Mouse (Mus musculus) heart, embryonic 10.5 days (tissue): ENCODE data around the gene Sbk1. TPM values are rescaled to one million over a fixed set of nuclear protein-coding genes. Genes with fewer than 3 reads are reported as not detected.
A peak's percentile ranks its signal among the peaks of the same experiment; 100 is the strongest.

Experiments used
- DNase-seq: peaks from one replicate; pipeline ENCODE4 v3.0.0-alpha.2; 2017; ENCODE audit warnings: low spot score
- H3K27ac ChIP-seq: fragments of 300-500 bp; sonication (generic); 2 replicates; pipeline ENCODE4 v1.5.1; 2016; ENCODE audit warnings: mild to moderate bottlenecking
- H3K27me3 ChIP-seq: fragments of 300-500 bp; sonication (generic); 2 replicates; pipeline ENCODE4 v1.6.1; 2016; ENCODE audit warnings: mild to moderate bottlenecking; ENCODE audit not compliant: poor library complexity, insufficient read depth, severe bottlenecking
- H3K36me3 ChIP-seq: fragments of 300-500 bp; sonication (generic); 2 replicates; pipeline ENCODE4 v1.6.1; 2016; ENCODE audit warnings: mild to moderate bottlenecking, moderate library complexity
- H3K4me1 ChIP-seq: fragments of 300-500 bp; sonication (generic); 2 replicates; pipeline ENCODE4 v1.6.1; 2016; ENCODE audit warnings: mild to moderate bottlenecking
- H3K4me3 ChIP-seq: fragments of 300-500 bp; sonication (generic); 2 replicates; pipeline ENCODE4 v1.5.1; 2016; ENCODE audit warnings: mild to moderate bottlenecking, moderate library complexity
- H3K9me3 ChIP-seq: fragments of 300-500 bp; sonication (generic); 2 replicates; pipeline ENCODE4 v1.6.1; 2016; ENCODE audit warnings: mild to moderate bottlenecking, moderate library complexity
- WGBS: fragments of 180-500 bp; shearing (Covaris S2); methylation state at CpG from one replicate; pipeline ENCODE4 v1.1.7; 2016; 5-methylcytosine and 5-hydroxymethylcytosine counted together
- polyA plus RNA-seq: library from polyadenylated mRNA; unstranded; fragments of >200 nt; fragmentation: Nextera tagmentation; extraction: Ambion mirVana; gene quantifications from 2 replicates; pipeline ENCODE4 v1.2.1, GENCODE M21; 2016

The Sbk1 gene
- polyA plus RNA-seq, 1 experiment from 2014 or later, result 33.5 TPM

GRCm38 (mm10) chr7:126284441-126284840, 12.0 kb downstream of the Sbk1 start:
- peaks cover 12% of the 10 kb centered on the region; the same call in 1 of the 2 replicates for H3K36me3 ChIP-seq
- no peaks in the 10 kb centered on the region for H3K9me3 ChIP-seq
- no peak for DNase-seq
- no peak overlapping the region for H3K27ac ChIP-seq
- H3K4me3 ChIP-seq, result no peak overlapping the region
- WGBS, result 89% methylated on average over 4 of the region's 4 CpGs
- peaks cover 41% of the 10 kb centered on the region for H3K4me1 ChIP-seq
- H3K27me3 ChIP-seq, result peaks cover 6% of the 10 kb centered on the region; the same call in 1 of the 2 replicates

GRCm38 (mm10) chr7:126284865-126285264, 12.4 kb downstream of the Sbk1 start:
- WGBS, result 48% methylated on average over 4 of the region's 4 CpGs
- Histone ChIP-seq H3K36me3 (peaks cover 14% of the 10 kb centered on the region; the same call in 1 of the 2 replicates), H3K4me1 (peaks cover 37% of the 10 kb centered on the region), H3K9me3 (no peaks in the 10 kb centered on the region), H3K4me3 (no peak overlapping the region), H3K27me3 (peaks cover 10% of the 10 kb centered on the region), H3K27ac (no peak overlapping the region)
- no peak for DNase-seq

GRCm38 (mm10) chr7:126285293-126286211, 13.1 kb downstream of the Sbk1 start:
- Histone ChIP-seq H3K4me3 (no peak overlapping the region), H3K27ac (no peak overlapping the region), H3K36me3 (peaks cover 19% of the 10 kb centered on the region), H3K4me1 (peaks cover 30% of the 10 kb centered on the region), H3K27me3 (peaks cover 16% of the 10 kb centered on the region), H3K9me3 (no peaks in the 10 kb centered on the region)
- DNase-seq, result no peak
- 73% methylated on average over 12 of the region's 12 CpGs for WGBS

GRCm38 (mm10) chr7:126286311-126286710, 13.9 kb downstream of the Sbk1 start:
- peaks cover 27% of the 10 kb centered on the region for H3K4me1 ChIP-seq
- peaks cover 25% of the 10 kb centered on the region for H3K36me3 ChIP-seq
- no peak overlapping the region for H3K27ac ChIP-seq
- H3K27me3 ChIP-seq, result peaks cover 24% of the 10 kb centered on the region
- no peaks in the 10 kb centered on the region for H3K9me3 ChIP-seq
- no peak for DNase-seq
- WGBS, result 85% methylated on average over 2 of the region's 2 CpGs
- no peak overlapping the region for H3K4me3 ChIP-seq

- H3K27ac ChIP-seq, result no peak overlapping the region
- H3K4me3 ChIP-seq, result no peak overlapping the region
- no peak for DNase-seq
- peaks cover 35% of the 10 kb centered on the region for H3K4me1 ChIP-seq
- H3K36me3 ChIP-seq, result peaks cover 32% of the 10 kb centered on the region
- H3K9me3 ChIP-seq, result no peaks in the 10 kb centered on the region
- H3K27me3 ChIP-seq, result peaks cover 37% of the 10 kb centered on the region
- WGBS, result 51% methylated on average over 10 of the region's 10 CpGs
Measured at GRCm38 (mm10) chr7:126287493-126288103, 15.2 kb downstream of the Sbk1 start.

GRCm38 (mm10) chr7:126288104-126288497, 15.7 kb downstream of the Sbk1 start:
- H3K27me3 ChIP-seq, result peaks cover 42% of the 10 kb centered on the region
- no peaks in the 10 kb centered on the region for H3K9me3 ChIP-seq
- no peak overlapping the region for H3K27ac ChIP-seq
- DNase-seq, result no peak
- no peak overlapping the region for H3K4me3 ChIP-seq
- peaks cover 35% of the 10 kb centered on the region for H3K4me1 ChIP-seq
- 87% methylated on average over 2 of the region's 2 CpGs for WGBS
- H3K36me3 ChIP-seq, result peaks cover 37% of the 10 kb centered on the region

GRCm38 (mm10) chr7:126288571-126289091, 16.2 kb downstream of the Sbk1 start:
- no peak overlapping the region for H3K27ac ChIP-seq
- H3K4me1 ChIP-seq, result peaks cover 35% of the 10 kb centered on the region
- no peaks in the 10 kb centered on the region for H3K9me3 ChIP-seq
- no peak for DNase-seq
- 81% methylated on average over 13 of the region's 13 CpGs for WGBS
- H3K36me3 ChIP-seq, result peaks cover 42% of the 10 kb centered on the region
- H3K27me3 ChIP-seq, result peaks cover 47% of the 10 kb centered on the region
- H3K4me3 ChIP-seq, result no peak overlapping the region

- WGBS, result 72% methylated on average over 7 of the region's 7 CpGs
- no peak overlapping the region for H3K4me3 ChIP-seq
- H3K27ac ChIP-seq, result no peak overlapping the region
- peaks cover 34% of the 10 kb centered on the region for H3K4me1 ChIP-seq
- no peak for DNase-seq
- no peaks in the 10 kb centered on the region for H3K9me3 ChIP-seq
- H3K27me3 ChIP-seq, result peaks cover 51% of the 10 kb centered on the region
- peaks cover 46% of the 10 kb centered on the region for H3K36me3 ChIP-seq
Measured at GRCm38 (mm10) chr7:126289371-126289770, 17.0 kb downstream of the Sbk1 start.

GRCm38 (mm10) chr7:126289956-126290355, 17.5 kb downstream of the Sbk1 start:
- Histone ChIP-seq H3K27ac (no peak overlapping the region), H3K4me1 (peaks cover 28% of the 10 kb centered on the region), H3K4me3 (no peak overlapping the region), H3K27me3 (peaks cover 51% of the 10 kb centered on the region), H3K36me3 (peaks cover 46% of the 10 kb centered on the region), H3K9me3 (no peaks in the 10 kb centered on the region)
- DNase-seq, result no peak
- 91% methylated on average over 7 of the region's 7 CpGs for whole genome bisulfite sequencing

GRCm38 (mm10) chr7:126291681-126292545, 19.5 kb downstream of the Sbk1 start:
- no peak for DNase-seq
- H3K36me3 ChIP-seq, result peaks cover 46% of the 10 kb centered on the region
- H3K4me1 ChIP-seq, result peaks cover 22% of the 10 kb centered on the region
- peak overlapping the region; percentile 36 for H3K4me3 ChIP-seq
- H3K27me3 ChIP-seq, result peaks cover 51% of the 10 kb centered on the region
- H3K27ac ChIP-seq, result peak overlapping the region; percentile 32; the same call in 1 of the 2 replicates
- 65% methylated on average over 72 of the region's 72 CpGs for WGBS
- H3K9me3 ChIP-seq, result no peaks in the 10 kb centered on the region

- no peak overlapping the region for H3K27ac ChIP-seq
- no peak for DNase-seq
- peaks cover 16% of the 10 kb centered on the region for H3K4me1 ChIP-seq
- H3K9me3 ChIP-seq, result no peaks in the 10 kb centered on the region
- H3K27me3 ChIP-seq, result peaks cover 51% of the 10 kb centered on the region
- 77% methylated on average over 4 of the region's 4 CpGs for WGBS
- H3K36me3 ChIP-seq, result peaks cover 46% of the 10 kb centered on the region
- no peak overlapping the region for H3K4me3 ChIP-seq
Measured at GRCm38 (mm10) chr7:126293091-126293490, 20.7 kb downstream of the Sbk1 start.
